Mouse (Mus musculus) right cerebral cortex, postnatal 4 days (tissue): ENCODE results near the gene Dennd2a.

Experiments
- DNase-seq: peaks from one replicate; pipeline ENCODE4 v3.0.0-alpha.2; 2022

Gene Dennd2a

DNA sequence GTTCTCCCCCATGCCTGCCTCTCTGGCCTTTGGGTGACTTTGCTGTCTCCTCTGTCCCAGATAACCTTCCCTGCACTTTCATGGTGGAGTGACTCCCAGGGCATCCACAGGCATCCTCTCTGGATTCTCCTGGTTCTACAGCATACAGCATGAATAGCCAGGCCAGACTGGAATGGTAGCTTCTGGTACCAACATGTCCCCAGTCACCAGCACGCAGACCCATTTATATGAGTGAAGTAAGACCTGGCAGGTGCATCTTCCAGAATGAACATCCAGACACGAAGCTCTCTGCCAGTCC, 2.1 kb downstream of the Dennd2a start:
- no peak for DNase-seq

DNA sequence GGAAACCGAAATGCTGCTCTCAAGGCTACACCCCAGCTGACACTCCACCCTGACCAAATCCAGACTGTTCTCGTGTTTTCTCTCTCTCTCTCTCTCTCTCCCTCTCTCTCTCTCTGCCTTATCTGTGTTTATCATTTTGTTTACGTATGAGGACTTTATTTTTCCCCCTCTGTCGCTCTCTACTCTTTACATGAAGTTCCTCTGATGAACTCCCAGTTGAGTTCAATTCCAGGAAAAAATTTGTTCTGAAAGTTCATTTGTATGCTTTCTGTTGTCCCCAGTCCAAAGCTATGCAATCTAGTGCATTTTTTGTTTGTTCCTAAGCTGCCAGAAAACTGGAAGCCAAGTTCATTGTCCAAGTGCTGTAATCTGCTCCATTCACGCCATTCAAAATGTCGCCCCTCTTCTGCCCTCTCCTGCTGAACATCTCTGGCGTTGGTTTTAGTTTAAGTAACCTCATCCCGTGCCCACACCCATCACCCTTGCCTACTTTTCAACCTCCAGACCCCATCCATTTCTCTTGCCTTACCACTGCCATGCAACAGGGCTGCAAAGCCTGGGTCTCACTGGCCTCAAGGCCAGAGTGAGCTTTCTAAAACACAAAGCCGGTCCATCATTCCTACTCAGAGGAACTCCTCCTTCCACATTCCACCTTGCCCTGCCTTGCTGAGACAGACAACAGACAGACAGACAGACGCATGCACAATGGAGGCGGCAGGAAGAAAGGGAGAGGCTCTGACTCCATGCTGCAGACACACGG, 2.6 kb downstream of the Dennd2a start:
- no peak for DNase-seq

DNA sequence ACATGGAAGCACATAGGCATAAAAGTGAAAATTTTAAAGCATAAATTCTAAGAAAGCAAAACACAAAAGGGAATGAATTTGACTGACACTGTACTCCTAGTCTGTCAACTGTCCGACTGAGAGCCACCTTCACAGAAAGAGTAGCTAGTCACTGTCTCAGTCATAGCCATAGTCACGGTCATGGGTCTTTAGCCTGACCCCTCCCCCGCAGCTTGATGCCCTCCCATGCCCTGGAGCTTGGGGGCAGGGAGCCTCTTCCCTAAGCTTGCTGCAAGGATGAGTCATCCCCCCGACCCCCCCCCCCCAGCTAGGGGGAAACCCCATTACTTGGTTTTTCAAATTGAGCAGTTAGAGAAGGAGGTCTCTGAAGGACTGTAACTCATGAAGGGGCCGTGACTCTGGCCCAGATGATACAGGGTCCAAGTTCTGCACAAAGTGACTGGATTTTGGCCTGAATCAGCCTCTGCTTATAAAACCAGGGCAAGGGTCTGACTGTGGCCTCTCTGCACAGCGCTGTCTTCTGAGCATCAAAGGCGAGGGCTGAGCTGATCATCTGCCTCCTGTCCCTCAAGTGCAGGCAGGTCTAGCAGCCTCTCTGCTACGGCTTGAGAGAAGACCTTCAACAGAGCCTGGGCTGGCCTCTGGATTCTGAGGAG, 5.6 kb downstream of the Dennd2a start:
- no peak for DNase-seq

DNA sequence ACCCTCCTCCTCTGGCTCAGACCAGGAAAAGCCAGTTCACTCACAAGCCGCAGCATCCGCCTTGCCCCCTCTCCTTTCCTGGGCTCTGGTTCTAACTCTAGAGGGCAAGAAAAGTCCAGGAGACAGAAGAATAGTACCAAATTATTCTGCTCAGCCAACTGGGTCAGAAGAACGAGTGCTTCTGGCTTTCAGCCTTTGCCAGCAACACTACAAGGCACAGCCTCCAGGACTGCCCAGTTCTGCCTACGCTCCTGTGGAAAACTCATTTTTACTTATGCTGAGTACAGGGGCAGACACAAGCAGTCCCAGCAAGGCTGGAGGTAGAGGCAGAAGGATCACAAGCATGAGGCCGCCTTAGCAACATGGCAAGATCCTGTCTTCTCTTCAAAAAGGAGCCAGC, 9.6 kb downstream of the Dennd2a start:
- no peak for DNase-seq

DNA sequence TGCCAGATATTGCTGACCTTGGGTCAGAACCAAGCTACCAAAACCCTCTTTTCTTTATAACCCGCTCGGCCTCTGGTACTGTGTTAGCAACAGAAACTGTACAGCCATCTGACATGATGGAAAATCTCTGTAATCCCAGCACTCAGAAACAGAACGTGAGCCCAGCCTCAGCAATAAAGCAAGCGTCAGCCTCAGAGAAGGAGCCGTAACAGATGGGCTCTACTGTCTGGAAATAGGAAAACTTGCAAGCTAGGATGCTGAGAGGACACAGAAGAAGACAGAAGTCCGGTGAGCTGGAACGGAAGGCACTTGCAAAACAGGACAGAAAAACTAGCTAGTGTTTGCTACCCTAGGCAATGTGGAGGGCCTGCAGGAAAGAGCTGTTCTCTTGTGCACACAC, 12.2 kb downstream of the Dennd2a start:
- no peak for DNase-seq

DNA sequence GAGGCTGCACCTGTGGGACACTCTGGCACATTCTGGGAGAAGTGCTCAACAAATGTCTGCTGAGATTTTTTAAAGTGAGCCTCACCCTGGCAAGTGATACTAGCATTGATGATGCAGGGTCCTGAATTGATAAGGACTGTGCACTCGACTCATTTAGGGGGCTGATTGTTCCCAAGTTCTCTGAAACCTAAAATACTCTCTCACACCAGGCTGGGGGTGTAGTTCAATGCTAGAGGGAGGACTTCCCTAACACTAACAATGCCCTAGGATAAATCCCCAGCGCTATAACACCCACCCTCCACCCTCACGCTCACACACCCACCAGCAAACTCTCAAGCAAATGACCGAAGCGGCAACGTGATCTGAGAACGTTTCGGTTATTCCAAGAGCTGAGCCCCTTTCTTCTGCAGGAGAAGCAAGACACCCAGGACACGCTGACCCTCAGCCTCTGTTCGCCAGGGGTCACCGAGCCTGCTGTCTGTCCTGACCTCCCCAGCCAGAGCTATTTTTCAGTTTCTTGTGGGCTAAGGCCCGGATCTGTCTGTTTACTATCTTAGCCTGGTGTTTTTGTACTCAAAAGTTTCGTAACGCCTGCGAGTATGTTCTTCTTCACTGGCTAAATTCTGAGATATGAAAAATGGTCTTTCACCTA, 13.8 kb downstream of the Dennd2a start:
- DNase-seq, result no peak

DNA sequence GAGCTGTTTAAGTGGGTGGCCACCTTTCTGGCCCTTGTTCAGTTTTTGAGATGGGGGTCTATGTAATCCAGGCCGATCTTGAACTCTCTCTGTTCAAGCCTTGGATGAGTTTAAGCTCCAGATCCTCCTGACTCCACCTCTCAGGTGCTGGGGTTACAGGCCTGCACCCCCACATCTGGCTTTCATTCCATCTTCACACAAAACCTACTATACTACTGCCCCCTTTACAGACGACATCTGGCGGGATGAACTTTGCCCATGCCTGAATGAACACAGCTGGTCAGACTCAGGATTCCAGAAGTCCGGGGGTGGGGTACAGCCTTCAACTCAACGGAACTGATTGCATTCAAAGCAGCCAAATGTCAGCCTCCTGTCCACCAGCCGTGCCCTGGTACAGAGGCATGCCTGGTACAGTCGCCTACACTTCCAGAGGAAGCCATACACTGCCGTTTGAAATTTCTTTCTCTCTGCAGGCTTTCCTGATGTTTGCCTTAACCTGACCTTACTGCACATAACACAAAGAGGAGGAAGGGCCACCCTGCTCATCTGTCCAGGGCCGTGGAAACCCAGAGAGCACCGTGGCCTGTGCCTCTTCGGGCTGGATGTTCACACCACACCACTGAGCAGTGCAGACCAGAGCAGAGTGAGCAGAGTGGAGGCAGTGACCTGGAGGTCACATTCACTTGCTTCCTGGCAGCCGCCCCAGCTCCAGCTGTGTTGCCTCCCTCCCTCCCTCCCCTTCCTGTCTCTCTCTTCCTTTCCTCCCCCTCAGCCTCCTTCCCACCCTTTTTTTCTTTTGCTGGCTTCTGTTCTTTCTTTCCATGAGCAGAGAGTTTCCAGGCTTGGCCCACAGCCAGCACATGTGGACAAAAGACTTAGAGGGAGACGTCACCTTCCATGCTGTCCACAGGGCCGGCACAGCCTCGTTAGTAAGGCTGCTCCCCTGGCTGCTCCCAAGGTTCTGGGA, 14.8 kb downstream of the Dennd2a start:
- DNase-seq, result peak; percentile 69

DNA sequence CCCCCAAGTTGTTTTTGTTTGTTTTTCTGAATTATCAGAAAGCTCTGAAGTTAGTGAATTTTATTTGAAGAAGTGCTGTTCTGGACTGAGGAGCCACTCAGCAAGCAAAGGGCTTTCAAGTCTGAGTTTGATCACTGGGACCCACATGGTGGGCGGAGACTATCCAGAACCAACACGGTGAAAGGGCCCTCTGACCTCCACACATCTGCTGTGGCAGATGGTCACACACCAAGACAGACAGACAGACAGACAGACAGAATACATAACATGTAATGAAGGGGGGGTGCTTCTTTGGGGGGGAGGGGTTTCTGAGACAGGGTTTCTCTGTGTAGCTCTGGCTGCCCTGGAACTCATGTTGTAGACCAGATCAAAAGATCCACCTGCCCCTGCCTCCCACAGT, 17.1 kb downstream of the Dennd2a start:
- DNase-seq, result no peak

DNA sequence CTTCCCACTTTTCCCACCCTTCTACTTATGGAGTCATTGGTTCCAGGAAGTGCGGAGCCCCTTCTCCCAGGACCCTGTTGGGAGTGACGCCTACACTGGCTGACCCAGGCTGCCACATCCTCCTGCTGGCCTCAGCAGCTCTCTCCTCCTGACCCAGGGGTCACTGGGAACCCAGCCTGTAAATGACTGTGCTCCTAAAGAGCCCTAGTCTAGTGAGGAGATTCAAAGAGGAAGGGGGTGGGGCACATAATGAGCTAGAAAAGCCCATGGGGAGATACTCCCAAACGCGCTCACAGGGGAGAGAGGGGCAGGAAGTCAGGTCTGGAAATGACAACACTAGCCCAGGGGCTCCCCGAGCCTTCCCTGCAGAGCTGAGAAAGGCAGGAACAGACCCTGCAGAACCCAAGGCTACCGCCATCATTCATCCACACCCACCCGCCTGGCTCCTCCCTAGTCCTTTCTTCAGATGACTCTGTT, 17.9 kb downstream of the Dennd2a start:
- DNase-seq, result no peak

DNA sequence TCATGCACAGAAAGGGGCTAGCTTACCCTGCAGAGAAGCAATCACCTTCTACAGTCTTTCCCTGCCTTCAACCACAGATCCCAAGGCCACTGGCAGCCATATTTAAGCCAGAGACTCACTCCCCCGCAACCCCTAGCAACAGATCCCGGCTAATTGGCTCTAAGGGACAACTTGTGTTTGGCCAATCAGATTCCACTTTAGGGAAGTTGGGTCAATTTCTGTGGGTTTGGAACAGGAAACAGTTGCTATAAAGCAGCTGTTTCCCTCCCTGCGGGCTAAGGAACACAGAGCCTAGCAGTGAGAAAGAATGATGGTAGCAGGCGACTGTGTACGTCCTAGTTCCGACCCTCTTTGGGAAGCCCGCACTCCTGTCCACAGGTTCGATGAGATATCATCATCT, 19.4 kb downstream of the Dennd2a start:
- no peak for DNase-seq

DNA sequence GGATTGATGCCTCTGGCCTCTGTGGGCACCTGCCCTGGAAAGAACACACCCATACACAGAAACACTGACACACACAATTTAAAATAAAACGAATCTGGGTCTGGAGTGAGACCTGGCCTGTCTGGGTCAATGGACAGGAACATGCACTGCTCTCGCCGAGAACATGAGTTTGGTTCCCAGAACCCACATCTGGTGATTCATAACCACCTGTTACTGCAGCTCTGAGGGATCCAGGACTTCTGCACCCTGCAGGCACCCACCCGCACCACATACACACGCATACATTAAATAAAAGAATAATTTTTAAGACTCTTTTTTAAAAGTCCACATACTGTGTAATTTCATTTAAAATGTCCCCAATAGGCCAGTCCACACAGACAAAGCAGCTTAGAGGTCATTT, 20.4 kb downstream of the Dennd2a start:
- no peak for DNase-seq

DNA sequence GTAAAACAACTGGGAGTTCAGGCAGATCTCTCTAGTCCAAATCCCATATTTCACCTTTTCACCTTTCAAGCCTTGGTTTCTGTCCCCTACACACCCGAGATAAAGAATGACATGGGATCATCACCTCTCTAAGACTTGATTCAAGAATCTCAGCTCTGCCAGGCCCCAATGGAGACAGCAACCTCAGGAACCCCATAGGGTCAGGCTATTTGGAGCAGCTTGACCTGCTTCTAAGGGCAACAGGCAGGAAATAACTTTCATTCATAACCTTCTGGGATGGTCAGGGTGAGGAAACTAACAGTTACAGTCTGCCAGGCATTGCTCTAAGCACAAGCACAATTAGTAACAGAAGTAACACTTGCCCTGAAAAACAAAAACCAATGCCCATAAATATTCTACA, 21.0 kb downstream of the Dennd2a start:
- no peak for DNase-seq

DNA sequence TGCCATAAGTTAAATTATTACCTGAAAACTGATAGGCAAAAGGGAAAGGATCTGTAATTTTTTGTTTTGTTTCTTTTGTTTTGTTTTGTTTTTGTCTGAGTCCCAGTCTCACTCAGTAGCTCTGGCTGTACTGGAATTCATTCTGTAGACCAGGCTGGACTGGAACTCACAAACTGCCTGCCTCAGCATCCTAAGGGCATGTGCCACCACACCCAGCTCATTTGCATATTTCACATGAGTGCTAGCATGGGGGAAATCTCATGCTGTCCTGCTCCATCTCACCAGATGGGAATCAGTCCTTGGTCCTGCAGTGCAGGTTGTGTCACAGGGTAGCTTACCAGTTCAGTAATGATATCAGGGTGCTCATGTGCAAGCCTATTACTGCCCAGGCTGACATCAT, 22.7 kb downstream of the Dennd2a start:
- no peak for DNase-seq

DNA sequence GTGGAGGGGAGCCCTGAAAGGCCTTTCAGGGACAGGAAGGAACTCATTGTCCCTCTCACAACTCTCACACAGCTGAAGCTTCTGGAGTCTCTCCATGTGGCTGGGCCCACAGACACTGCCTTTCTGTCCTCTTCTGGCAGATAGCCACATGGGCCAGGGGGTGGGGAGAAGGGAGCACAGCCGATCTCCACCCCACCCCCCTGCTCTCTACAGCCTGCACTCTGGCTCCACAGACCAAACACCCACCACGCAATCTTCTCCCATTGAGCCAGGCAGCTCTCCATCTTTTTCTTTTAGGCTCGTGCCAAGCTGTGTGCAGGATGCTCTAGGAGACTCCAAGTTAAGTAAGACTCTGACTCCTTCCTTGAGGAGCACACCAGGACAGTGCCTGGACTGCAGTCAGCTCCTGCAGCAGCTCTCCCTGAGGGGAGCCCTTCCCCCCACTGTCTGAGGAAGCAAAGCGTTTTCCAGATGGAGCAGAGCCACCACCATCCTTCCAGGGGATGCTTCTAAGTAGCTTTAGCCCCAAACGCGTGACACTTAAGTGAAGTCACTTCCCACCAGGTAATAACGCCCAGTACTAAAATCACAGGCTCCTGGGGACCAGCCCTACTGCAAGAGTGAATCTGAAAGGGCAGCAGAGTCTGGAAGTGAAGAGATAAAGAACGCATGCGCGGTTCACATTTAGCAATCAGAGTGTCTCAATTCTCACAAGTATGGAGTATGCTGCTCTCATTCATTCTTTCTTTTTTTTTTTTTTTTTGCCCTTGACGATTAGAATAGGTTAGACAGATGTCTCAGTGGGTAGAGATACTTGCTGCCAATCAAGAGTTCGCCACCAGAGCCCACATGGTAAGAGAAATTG, 28.8 kb downstream of the Dennd2a start:
- peak; percentile 72 for DNase-seq

DNA sequence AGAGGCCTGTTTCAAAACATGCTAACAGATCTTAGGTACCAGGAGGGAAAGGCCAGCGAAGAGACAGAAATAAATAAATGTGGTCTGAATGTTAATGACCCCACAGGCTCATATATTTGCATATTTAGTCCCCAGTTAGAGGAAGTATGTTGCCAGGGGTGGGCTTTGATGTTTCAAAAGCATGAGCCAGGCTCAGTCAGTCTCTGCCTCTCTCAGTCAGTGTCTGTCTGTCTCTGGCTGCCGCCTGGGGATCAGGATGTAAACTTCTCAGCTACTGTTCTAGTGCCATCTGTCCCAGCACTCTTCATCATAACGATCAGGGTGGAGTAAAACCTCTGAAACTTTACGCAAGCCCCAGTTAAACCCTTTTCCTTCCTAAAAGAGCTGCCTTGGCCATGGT, 29.9 kb downstream of the Dennd2a start:
- no peak for DNase-seq

DNA sequence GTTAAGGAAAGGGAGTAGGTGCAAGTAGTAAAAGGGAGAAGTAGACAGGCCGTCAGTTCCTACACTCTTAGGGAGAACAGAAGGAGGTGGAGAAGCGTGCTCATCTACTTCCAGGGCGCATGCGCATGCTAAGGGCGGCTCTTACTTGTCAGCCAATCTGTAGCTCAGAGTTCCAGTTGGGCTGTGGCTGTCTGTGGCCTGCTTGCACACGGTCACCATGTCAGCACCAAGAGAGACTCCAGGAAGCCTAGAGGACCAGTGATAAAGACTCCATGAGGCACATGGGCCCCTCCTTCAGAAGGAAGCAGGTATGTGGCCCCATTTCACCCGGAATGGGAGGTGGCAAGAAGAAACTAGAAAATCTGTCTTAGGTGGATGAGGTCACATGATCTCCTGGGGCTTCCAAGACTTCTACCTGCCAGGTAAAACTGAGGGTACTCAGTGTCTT, 30.3 kb downstream of the Dennd2a start:
- no peak for DNase-seq

DNA sequence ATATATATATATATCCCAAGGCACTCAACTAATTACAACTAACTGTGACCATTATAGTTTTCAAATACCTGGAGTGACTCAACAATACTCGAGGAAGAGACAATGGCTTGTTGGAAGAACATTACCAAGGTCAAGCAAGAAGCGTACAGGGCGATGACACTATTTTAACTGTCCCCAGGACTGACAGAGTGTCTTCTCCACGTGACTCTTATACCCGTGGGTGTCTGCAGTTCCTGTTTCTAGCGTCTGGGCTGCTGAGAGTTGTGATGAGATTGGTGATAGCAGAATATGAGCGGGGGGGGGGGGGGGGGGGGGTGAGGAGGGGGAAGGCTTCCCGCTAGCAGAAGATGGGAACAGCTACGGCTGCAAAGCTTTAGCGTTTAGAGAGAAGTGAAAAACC, 30.9 kb downstream of the Dennd2a start:
- no peak for DNase-seq

DNA sequence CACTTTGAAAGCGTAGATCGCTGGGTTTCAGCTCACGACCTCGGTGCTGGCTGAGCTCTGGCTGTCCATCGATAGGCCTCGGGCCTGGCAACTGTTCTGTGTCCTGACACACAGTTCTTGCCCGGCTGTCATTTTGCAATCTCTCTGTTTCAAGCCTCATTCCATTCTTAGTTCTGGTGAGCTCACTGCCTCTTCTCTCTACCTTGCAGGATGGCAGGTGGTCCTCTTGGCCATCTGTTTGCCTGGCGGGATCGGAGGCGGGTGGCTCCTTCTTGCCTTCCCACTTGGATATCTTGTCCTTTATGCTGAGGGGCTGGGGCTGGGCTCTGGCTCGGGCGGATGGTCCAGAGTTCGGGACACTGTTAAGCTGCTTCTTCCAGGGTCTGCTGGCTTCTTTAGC, 34.5 kb downstream of the Dennd2a start:
- DNase-seq, result no peak

DNA sequence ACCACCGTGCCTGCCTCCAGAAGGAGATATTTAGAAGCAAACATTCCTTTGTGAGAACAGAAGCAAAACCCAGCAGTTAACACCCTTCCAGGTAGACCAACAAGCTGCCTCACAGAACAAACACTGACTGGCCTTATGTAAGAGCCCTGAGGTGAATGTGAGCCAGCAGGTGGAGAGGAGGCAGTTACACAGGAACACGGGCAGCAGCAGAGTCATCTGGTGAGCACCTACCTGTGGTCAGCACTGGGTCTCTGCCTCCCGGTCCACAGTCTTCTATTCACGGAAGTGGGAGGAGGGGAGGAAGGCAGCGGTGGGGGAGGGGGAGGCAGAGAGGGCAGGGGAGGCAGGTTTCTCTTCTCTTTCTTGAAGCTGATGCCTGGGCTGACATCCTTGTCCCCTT, 35.2 kb downstream of the Dennd2a start:
- DNase-seq, result no peak

DNA sequence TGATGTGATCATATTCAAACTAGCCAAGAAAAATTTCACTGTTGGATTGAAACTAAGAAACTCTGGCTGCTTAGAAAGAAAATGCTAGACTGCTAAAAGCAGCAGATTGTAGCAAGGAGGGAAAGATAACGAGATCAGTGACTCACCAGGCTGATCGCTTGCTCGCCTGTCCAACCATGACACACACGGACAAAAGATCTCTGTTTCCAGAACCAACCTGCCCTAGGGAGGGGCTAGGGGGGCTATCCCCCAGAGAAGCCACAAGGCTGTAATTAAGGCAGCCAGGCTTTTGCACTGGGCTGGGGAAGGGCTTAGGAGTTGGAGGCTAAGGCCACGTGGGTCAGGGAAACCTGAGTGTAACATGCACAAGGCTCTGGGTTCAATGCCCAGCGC, 41.9 kb downstream of the Dennd2a start:
- no peak for DNase-seq

DNA sequence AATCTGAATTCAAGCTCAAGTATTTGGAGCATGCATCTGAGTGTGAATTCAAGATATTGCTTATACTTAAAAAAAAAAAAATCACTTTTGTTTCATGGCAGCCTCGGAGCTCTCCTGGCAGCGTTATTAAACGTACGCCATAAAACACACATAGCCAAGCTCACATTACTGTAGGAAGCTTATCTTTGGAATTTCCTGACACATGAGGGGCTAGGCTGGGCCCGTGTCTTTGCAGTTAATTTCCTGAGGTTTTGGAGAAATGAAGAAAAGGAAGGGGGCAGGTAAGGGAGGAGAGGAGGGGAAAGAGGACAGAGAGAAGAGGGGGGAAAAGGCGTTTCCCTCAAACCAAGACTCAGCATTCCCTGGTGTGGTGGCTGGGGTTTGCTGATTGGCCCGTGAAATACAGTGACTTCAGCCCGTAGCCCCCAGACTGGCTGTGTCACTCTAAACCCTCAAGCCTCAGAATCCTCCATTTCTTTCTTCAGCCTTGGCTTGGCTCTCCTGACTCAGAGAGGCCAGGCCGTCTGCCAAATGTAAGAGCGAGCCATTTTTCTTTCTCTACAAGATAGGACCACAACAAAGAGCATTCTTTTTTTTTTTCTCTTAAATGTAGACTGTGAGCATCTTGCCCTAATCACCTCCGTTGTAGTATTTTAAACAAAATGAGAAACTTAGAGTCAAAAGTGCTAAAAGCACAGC, 42.5 kb downstream of the Dennd2a start:
- DNase-seq, result peak; percentile 33
